Mouse (Mus musculus): Measurements from ENCODE around the gene Paqr5.

DNA sequence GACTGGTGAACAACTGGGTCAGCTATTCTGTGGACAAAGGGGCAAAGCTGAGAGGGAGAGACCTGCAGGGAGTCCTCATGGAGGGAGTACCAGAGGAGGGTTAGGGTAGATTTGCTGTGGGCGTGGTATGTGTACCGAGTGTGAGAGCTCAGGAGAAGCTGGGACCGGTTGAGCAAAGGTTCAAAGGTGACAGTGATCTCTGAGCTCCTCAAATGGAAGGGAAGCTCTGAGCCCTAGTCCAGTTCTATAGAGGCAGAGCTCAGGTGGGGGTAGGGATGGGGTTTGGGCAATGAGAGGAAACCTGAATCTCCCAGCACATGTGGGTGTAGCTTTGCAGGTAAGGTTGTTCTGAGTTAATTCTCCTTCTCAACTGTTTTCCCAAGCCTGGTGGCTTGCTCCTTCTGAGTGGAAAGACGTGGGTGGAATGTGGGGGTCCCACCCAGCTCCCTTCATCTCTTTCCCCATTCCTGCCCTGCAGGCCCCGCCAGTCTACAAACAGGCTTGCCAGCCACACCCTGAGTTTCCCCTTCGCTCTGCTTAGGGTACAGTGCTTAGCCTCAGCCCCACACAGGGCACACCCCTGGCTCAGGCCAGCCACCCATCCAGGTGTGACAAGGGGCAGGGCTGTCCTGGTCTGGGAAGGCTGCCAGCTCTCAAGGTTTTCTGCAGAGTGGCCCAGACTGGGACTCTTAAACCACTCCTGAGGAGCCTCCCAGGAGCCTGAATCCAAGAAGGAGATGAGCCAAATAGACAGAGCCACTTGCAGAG, 26.8 kb downstream of the Paqr5 start:
- TF ChIP-seq POLR2A (IDR thresholded peaks at IDR 0.05; ENCODE audit: insufficient read length, low read depth) (no peak), MAX (IDR thresholded peaks at IDR 0.05; ENCODE audit: low read depth) (no peak), E2F4 (IDR thresholded peaks at IDR 0.05; ENCODE audit: insufficient read depth) (no peak), TCF12 (IDR thresholded peaks at IDR 0.05; ENCODE audit: insufficient read depth, poor library complexity, severe bottlenecking) (no peak), MYOG (IDR thresholded peaks at IDR 0.05; ENCODE audit: control insufficient read depth in 1 of 3, insufficient read depth in 1 of 3, insufficient read length in 2 of 3, low read depth in 2 of 3) (no peak), POLR2AphosphoS2 (IDR thresholded peaks at IDR 0.05; ENCODE audit: insufficient read length, low read depth) (no peak), TCF3 (IDR thresholded peaks at IDR 0.05; ENCODE audit: insufficient read length, low read depth) (no peak)

All from myocyte (in vitro differentiated cells).